Mouse (Mus musculus): ENCODE data around the gene Bud31.

GRCm38 (mm10) chr5:145178461-145178980, 38.4 kb downstream of the Bud31 start:
- no peak for TF ChIP-seq CTCF (IDR thresholded peaks at IDR 0.05; ENCODE audit: extremely low read depth, insufficient read length, insufficient replicate concordance, low read depth, low read length)
- no peak for TF ChIP-seq POLR2A (IDR thresholded peaks at IDR 0.05; ENCODE audit: low read depth, low read length)

Data from small intestine, adult 2 months (tissue).